Mouse (Mus musculus) lung, adult 2 months (tissue): Measurements from ENCODE around the gene Trim34b.
"Not testable (repeated sequence)": the region's sequence is repeated elsewhere in the genome, so short reads cannot be mapped to it uniquely, and the experiment has no call there.

ENCODE experiments used
- CTCF ChIP-seq: fragments of 200-500 bp; IDR thresholded peaks from 2 replicates; pipeline ENCODE4 v1.5.1; 2011; ENCODE audit warnings: mild to moderate bottlenecking, low read length, control low read depth; ENCODE audit not compliant: insufficient read depth
- POLR2A ChIP-seq: fragments of 200-500 bp; IDR thresholded peaks from 2 replicates; pipeline ENCODE4 v1.6.1; 2011; ENCODE audit warnings: low read depth, mild to moderate bottlenecking, control low read depth, low read length, borderline replicate concordance; ENCODE audit errors: extremely low read depth

DNA sequence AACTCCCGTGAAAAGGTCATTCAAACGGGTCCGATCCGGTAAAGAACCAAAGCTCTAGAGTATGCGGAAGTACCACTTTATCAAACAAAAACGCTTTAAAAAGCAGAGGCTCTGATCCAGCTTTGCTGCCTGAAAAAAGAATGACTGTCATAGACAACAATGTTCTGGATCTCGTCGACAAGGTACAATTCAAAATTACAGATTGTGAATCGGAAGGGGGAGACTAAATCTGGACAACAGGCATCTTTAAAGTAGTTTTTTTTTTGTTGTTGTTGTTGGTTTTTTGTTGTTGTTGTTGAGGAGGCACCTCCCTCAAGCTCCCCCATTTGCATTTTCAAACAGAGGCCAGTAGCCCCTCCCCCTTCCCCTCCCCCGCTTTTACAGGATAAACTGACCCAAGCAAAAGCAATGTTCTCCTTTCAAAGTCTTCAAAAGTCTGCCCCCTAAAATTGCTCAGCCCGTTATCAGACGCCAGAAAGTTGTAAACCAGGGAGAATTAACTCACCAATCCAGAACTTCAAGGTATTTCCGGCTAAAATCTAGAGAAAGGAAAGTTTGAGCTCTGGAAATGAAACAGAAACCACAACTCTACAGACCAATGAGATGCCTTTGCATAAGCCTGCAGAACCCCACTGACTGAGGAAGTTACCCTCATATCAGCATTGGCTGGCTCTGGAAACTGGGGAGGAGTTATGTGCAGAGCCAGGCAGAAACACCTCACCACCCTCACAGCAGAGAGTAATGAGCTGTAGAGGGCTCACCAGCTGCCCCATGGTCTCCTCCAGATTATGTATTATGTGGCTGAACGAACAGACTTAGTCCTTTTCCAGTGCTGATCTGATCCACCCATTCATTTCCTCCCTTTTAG, 41.5 kb upstream of the Trim34b start, which contains the start of gene Trim5:
- TF ChIP-seq CTCF, POLR2A: not testable (repeated sequence)
